Mouse (Mus musculus) limb, embryonic 13.5 days (tissue): ENCODE data around the gene Iars2. TPM values are rescaled to one million over a fixed set of nuclear protein-coding genes. Genes with fewer than 3 reads are reported as not detected.

Experiments used
- ATAC-seq: fragments of 200-750 bp; cut with Nextera tagmentation; 2 replicates; pipeline ENCODE4 v1.8.0; 2017; ENCODE audit warnings: low read depth, moderate number of reproducible peaks, moderate TSS enrichment; ENCODE audit not compliant: low FRiP score
- H3K27ac ChIP-seq: fragments of 300-500 bp; sonication (generic); 2 replicates; pipeline ENCODE4 v1.5.1; 2015; ENCODE audit warnings: inconsistent platforms, mild to moderate bottlenecking, moderate library complexity
- H3K27me3 ChIP-seq: fragments of 300-500 bp; sonication (generic); 2 replicates; pipeline ENCODE4 v1.6.1; 2015; ENCODE audit warnings: mild to moderate bottlenecking, inconsistent platforms
- H3K36me3 ChIP-seq: fragments of 300-500 bp; sonication (generic); 2 replicates; pipeline ENCODE4 v1.6.1; 2015; ENCODE audit warnings: inconsistent platforms, mild to moderate bottlenecking, moderate library complexity
- H3K4me1 ChIP-seq: fragments of 300-500 bp; sonication (generic); 2 replicates; pipeline ENCODE4 v1.6.1; 2015; ENCODE audit warnings: inconsistent platforms
- H3K4me2 ChIP-seq: fragments of 300-500 bp; sonication (generic); replicated peaks from 2 replicates; pipeline ENCODE4 v1.6.1; 2015; ENCODE audit warnings: inconsistent platforms, mild to moderate bottlenecking, moderate library complexity
- H3K4me3 ChIP-seq: fragments of 300-500 bp; sonication (generic); 2 replicates; pipeline ENCODE4 v1.5.1; 2015; ENCODE audit warnings: moderate library complexity, mild to moderate bottlenecking, inconsistent platforms
- H3K9ac ChIP-seq: fragments of 300-500 bp; sonication (generic); 2 replicates; pipeline ENCODE4 v1.6.1; 2015; ENCODE audit warnings: mild to moderate bottlenecking, inconsistent platforms
- H3K9me3 ChIP-seq: fragments of 300-500 bp; sonication (generic); 2 replicates; pipeline ENCODE4 v1.6.1; 2016; ENCODE audit warnings: inconsistent platforms
- WGBS: fragments of 180-500 bp; shearing (Covaris S2); methylation state at CpG from one replicate; pipeline ENCODE4 v1.1.7; 2015; 5-methylcytosine and 5-hydroxymethylcytosine counted together
- polyA plus RNA-seq: library from polyadenylated mRNA; unstranded; fragments of >200 nt; fragmentation: Nextera tagmentation; extraction: Ambion mirVana; gene quantifications from 2 replicates; pipeline ENCODE4 v1.2.1, GENCODE M21; 2015

Iars2 gene
- polyA plus RNA-seq, 1 experiment from 2014 or later = 25.8 TPM

DNA sequence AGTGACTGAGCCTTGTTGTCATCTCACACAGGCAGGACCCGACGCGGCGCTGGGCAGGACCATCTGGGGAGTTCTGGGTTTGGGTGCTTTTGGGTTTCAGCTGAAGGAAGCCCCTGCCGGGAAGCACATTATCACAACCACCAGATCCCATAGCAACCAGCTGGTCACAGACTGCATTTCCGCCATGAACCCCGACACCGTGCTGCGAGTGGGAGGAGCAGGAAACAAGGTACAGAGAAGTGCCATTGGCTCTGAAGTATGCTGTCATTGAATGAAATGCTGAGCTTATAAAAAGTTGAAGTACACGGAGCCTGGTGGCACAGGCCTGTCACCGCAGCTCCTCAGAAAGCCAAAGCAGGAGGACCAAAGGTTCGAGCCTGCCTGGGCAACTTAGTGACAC is 23.0 kb upstream of the Iars2 start:
- WGBS = 92% methylated on average over 12 of the region's 12 CpGs

DNA sequence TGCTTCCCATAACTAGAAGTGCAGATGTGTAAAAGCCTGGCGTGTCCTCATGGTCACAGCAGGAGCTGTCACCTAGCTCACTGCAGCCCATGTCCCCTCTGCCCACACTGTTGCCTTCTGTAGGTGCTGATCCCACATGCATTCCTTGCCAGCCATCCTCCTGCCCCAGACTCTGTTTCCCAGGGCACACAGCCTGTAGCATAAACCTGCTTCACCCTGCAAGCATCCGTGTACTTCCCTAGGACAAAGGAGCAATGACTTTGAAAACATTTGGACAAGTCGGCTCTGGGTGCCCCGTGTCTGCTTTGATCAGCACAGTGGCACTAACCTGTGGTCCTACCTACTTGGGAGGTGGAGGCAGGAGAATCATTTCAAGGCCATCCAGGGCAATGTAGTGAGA is 21.4 kb upstream of the Iars2 start:
- Histone ChIP-seq H3K9ac (no peak overlapping the region), H3K27ac (no peak overlapping the region), H3K4me1 (no peaks in the 10 kb centered on the region), H3K4me2 (no peak overlapping the region), H3K36me3 (peaks cover 95% of the 10 kb centered on the region), H3K4me3 (no peak overlapping the region), H3K9me3 (no peaks in the 10 kb centered on the region), H3K27me3 (no peaks in the 10 kb centered on the region)
- WGBS = 93% methylated on average over 4 of the region's 4 CpGs
- ATAC-seq = no peak

More for the DNA sequence above, 23.0 kb upstream of the Iars2 start:
- Histone ChIP-seq H3K36me3 (peaks cover 92% of the 10 kb centered on the region), H3K9me3 (no peaks in the 10 kb centered on the region), H3K4me2 (no peak overlapping the region), H3K4me3 (no peak overlapping the region), H3K27ac (no peak overlapping the region), H3K4me1 (no peaks in the 10 kb centered on the region), H3K27me3 (no peaks in the 10 kb centered on the region), H3K9ac (no peak overlapping the region)
- ATAC-seq = no peak

DNA sequence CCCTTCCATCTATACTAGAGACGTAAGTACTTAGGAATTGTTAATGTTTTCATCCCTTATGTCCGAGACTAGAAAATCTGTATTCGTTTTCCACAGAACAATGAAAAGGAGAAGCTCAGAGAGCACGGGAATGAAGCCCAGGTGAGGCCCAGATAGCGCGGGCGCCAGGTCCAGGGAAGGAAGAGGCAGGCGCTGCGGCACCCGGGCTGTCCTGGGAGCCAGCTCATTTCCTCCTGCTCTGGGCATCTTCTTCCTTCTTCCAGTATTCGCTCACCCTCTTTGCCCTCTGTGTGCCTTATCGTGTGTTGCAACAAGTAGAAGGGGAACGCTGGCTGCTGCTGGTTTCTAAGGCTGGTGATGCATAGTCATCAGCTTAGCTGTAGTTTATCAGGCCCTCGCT is 20.5 kb upstream of the Iars2 start:
- Histone ChIP-seq H3K9ac (no peak overlapping the region), H3K36me3 (peaks cover 96% of the 10 kb centered on the region), H3K4me2 (no peak overlapping the region), H3K4me1 (no peaks in the 10 kb centered on the region), H3K4me3 (no peak overlapping the region), H3K27me3 (no peaks in the 10 kb centered on the region), H3K27ac (no peak overlapping the region), H3K9me3 (no peaks in the 10 kb centered on the region)
- WGBS = 92% methylated on average over 14 of the region's 14 CpGs
- ATAC-seq = no peak

DNA sequence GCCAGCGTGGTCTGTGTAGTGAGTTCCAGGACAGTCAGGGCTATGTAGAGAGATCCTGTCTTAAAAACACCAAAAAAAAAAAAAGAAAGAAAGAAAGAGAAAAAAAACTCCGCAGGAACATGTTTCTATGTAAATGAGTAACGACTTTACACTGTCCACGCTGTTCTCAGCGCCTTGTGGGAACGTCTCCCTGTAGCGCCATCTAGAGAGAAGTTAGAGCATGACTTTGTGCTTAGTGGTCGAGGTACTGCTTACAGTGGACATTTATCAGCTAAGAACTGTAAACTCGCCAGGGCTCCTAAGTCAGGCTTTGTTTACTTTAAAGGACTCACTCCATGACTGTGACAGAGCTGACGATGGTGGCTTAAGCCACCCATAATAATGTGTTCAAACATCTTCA is 17.0 kb upstream of the Iars2 start:
- Histone ChIP-seq H3K9ac (no peak overlapping the region), H3K4me1 (no peaks in the 10 kb centered on the region), H3K27me3 (no peaks in the 10 kb centered on the region), H3K27ac (no peak overlapping the region), H3K9me3 (no peaks in the 10 kb centered on the region), H3K4me3 (no peak overlapping the region), H3K4me2 (no peak overlapping the region), H3K36me3 (peaks cover 98% of the 10 kb centered on the region)
- ATAC-seq = no peak
- WGBS = 79% methylated on average over 10 of the region's 10 CpGs

DNA sequence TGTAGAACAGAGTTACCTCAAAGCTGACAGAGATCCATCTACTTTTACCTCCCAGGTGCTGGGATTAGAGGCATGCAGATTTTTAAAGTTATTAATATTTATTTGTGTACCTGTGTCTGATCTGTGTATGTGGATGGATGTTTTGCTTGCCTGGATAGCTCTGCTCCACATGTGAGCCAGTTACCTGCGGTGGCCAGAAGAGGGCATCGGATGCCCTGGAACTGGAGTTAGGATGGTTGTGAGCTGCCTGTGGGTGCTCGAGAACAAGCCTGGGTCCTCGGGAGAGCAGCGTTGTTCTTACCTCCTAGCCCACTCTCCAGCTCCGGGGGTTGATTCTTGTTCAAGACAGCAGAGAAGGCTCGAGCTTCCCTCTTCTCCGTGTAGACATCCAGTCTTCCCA is 14.2 kb upstream of the Iars2 start:
- peaks cover 93% of the 10 kb centered on the region for H3K36me3 ChIP-seq
- H3K4me2 ChIP-seq = no peak overlapping the region
- H3K27me3 ChIP-seq = no peaks in the 10 kb centered on the region
- 82% methylated on average over 8 of the region's 8 CpGs for WGBS
- H3K27ac ChIP-seq = no peak overlapping the region
- H3K4me3 ChIP-seq = no peak overlapping the region
- no peak overlapping the region for H3K9ac ChIP-seq
- no peaks in the 10 kb centered on the region for H3K9me3 ChIP-seq
- no peaks in the 10 kb centered on the region for H3K4me1 ChIP-seq
- no peak for ATAC-seq

DNA sequence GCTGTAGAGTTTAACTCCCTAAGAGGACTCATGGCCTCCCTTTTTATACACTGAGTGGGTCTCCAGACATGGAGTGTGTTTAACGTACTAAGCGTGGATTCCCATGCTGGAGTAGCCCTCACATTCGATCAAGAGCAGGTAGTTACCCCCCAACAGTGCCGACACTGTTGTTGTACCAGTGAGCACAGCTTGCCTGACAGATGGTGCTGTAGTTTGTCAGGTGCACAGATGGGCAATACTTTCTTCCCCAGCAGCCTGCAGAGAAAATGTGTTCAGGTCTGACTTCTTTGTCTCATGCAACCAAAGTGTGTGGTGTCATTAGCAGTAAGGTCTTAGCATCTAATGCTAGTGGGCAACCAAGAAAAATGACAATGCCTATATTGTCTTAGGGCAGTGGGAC is 13.2 kb upstream of the Iars2 start:
- H3K36me3 ChIP-seq = peaks cover 87% of the 10 kb centered on the region

DNA sequence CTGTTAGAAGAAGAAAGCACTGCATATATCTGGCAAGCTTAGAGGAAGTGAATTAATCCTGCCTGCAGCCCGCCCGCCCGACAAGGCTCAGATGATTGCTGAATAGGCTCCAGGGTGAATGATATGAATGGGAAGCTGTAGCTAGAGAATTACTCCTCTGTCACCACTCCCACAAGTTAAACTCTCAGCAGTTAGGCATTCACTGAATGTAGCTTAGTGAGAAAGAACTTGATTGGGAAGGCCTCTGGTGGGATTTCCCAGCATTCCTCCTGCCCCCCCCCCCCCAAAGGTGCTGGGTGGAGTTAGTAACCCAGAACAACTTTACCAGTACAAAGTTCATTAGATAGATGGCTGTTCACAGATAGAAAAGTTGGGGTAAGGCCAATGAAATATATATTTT is 7.3 kb upstream of the Iars2 start:
- Histone ChIP-seq H3K4me3 (no peak overlapping the region), H3K27ac (no peak overlapping the region), H3K4me2 (no peak overlapping the region), H3K36me3 (peaks cover 30% of the 10 kb centered on the region), H3K27me3 (no peaks in the 10 kb centered on the region), H3K9me3 (no peaks in the 10 kb centered on the region), H3K4me1 (peaks cover 15% of the 10 kb centered on the region), H3K9ac (no peak overlapping the region)
- ATAC-seq = no peak
- 69% methylated on average over 3 of the region's 3 CpGs for WGBS

More for the DNA sequence above, 13.2 kb upstream of the Iars2 start:
- H3K9me3 ChIP-seq = no peaks in the 10 kb centered on the region
- H3K4me3 ChIP-seq = no peak overlapping the region
- H3K27ac ChIP-seq = no peak overlapping the region
- H3K4me2 ChIP-seq = no peak overlapping the region
- ATAC-seq = no peak
- H3K27me3 ChIP-seq = no peaks in the 10 kb centered on the region
- no peak overlapping the region for H3K9ac ChIP-seq
- H3K4me1 ChIP-seq = no peaks in the 10 kb centered on the region
- WGBS = 97% methylated on average over 4 of the region's 4 CpGs

DNA sequence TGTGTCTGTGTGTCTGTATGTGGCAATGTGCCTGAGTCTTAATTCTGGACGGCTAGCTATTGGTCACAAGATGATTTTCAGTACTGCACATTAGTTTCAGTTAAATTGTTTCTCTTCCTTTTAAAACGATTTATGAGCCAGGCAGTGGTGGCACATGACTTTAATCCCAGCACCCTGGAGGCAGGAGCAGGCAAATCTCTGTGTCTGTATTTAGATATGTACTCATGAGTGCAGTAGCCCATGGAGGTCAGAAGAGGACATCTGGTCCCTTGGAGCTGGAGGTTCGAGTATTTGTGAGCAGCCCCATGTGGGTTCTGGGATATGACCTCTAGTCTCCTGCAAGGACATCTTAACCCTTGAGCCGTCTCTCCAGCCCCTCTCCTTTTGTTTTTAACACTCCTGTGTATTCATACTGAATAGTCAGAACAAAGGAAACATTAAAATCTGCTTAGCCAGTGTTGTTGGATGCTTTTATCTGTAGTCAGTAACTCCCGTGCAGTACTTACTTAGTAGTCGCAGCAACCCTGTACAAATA is 6.1 kb upstream of the Iars2 start:
- Histone ChIP-seq H3K9ac (no peak overlapping the region), H3K4me3 (no peak overlapping the region), H3K27me3 (no peaks in the 10 kb centered on the region), H3K4me1 (peaks cover 15% of the 10 kb centered on the region), H3K9me3 (no peaks in the 10 kb centered on the region), H3K27ac (no peak overlapping the region), H3K36me3 (peaks cover 17% of the 10 kb centered on the region), H3K4me2 (no peak overlapping the region)
- WGBS = 79% methylated on average over 6 of the region's 6 CpGs
- ATAC-seq = no peak

DNA sequence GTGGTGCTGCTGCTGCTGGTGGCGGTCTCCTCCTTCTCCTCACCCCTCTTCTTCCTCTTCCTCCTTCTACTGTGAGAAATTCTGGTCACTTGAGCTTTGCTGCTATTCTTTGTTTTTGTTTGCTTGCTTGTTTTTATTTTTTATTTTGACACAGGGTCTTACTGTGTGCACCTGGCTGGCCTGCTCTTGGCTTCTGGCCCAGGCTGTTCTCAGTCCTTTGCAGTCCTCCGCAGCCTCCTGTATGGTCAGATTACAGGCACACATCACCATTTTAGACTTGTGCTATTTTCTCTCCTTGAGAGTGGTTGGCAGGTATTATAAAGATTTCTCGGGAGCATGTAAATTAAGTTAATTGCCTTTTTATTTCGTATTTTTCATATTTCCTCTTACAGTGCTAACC is 4.9 kb upstream of the Iars2 start:
- no peaks in the 10 kb centered on the region for H3K27me3 ChIP-seq
- H3K36me3 ChIP-seq = peaks cover 10% of the 10 kb centered on the region; the same call in 1 of the 2 replicates
- H3K4me2 ChIP-seq = no peak overlapping the region
- no peak overlapping the region for H3K4me3 ChIP-seq
- ATAC-seq = no peak
- no peak overlapping the region for H3K27ac ChIP-seq
- 84% methylated on average over 4 of the region's 4 CpGs for WGBS
- no peak overlapping the region for H3K9ac ChIP-seq
- H3K9me3 ChIP-seq = no peaks in the 10 kb centered on the region
- H3K4me1 ChIP-seq = peaks cover 15% of the 10 kb centered on the region

DNA sequence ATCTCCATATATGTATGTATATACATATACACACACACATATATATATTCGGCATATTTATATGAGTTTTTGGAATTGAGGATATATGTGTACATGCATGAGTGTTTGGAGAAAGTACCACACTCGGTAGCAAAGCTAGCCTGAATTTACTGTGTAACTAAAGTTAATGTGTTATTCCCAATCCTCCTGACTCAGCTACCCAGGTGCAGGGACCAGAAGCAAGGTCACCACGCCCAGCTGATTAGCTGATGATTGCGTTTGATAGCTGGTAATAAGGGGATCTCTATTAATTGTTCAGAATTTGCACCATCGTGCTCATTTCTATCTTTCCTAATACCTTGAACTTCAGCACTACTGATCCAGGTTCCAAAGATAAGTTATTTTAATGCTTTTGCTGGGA is 4.5 kb upstream of the Iars2 start:
- Histone ChIP-seq H3K4me2 (no peak overlapping the region; the same call in 1 of the 2 replicates), H3K9ac (no peak overlapping the region), H3K36me3 (peaks cover 7% of the 10 kb centered on the region; the same call in 1 of the 2 replicates), H3K9me3 (no peaks in the 10 kb centered on the region), H3K27ac (no peak overlapping the region), H3K4me1 (peaks cover 15% of the 10 kb centered on the region), H3K4me3 (no peak overlapping the region), H3K27me3 (no peaks in the 10 kb centered on the region)
- no peak for ATAC-seq
- 91% methylated on average over 5 of the region's 5 CpGs for WGBS

DNA sequence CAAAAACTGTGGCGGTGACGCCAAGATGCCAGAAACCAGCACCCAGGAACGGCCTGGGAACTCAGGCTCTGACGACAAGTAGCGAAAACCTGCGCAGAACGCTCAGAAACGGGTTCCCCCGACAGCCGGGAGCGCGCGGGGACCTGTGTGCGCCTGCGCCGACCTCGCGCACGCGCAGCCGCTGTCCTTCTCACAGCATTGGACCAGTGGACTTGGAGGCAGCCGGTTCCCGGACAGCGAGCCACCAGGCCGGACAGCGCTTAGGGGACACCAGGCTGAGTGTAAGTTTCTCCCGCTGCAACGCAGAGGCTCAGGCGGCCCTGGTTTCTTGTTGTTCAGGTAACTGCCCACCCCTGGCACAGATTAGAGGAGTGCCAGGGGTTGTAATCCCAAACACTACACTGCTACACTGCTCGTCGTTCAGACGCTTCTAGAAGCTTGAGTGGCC is 2.8 kb upstream of the Iars2 start, which contains the start of gene Bpnt1:
Gene Bpnt1 (plus strand): TSS at position 167 of the 448 bp plus-strand sequence.
- H3K4me2 ChIP-seq = peak within 1 kb of the TSS; percentile 75
- peaks cover 3% of the 10 kb centered on the region for H3K36me3 ChIP-seq
- peak within 1 kb of the TSS; percentile 65 for H3K4me3 ChIP-seq
- peak within 1 kb of the TSS; percentile 77 for H3K9ac ChIP-seq
- peak; percentile 86 for ATAC-seq
- peak within 1 kb of the TSS; percentile 72; the same call in 1 of the 2 replicates for H3K27ac ChIP-seq
- no peaks in the 10 kb centered on the region for H3K27me3 ChIP-seq
- WGBS = under 1% methylated on average over 32 of the region's 32 CpGs
- H3K9me3 ChIP-seq = no peaks in the 10 kb centered on the region
- peaks cover 21% of the 10 kb centered on the region for H3K4me1 ChIP-seq

DNA sequence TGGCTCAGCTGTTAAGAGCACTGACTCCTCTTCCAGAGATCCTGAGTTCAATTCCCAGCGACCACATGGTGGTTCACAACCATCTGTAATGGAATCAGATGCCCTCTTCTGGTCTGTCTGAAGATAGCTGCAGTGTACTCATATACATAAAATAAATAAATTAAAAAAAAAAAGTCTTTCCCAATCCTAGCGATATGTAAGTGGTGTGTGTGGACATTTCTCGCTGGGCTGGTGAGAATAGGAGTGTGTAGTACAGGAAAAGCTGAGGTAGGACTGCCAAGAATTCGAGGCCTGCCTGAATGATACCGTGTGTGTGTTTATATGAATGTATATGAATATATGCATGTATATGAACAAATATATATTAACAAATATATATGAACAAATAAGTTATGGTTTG is 2.2 kb upstream of the Iars2 start:
- H3K27me3 ChIP-seq = no peaks in the 10 kb centered on the region
- no peak overlapping the region for H3K9ac ChIP-seq
- peak overlapping the region; percentile 75 for H3K4me2 ChIP-seq
- H3K4me1 ChIP-seq = peaks cover 21% of the 10 kb centered on the region
- ATAC-seq = no peak
- H3K36me3 ChIP-seq = peaks cover 9% of the 10 kb centered on the region
- H3K4me3 ChIP-seq = peak overlapping the region; percentile 65
- WGBS = 52% methylated on average over 5 of the region's 5 CpGs
- H3K27ac ChIP-seq = no peak overlapping the region
- H3K9me3 ChIP-seq = no peaks in the 10 kb centered on the region

DNA sequence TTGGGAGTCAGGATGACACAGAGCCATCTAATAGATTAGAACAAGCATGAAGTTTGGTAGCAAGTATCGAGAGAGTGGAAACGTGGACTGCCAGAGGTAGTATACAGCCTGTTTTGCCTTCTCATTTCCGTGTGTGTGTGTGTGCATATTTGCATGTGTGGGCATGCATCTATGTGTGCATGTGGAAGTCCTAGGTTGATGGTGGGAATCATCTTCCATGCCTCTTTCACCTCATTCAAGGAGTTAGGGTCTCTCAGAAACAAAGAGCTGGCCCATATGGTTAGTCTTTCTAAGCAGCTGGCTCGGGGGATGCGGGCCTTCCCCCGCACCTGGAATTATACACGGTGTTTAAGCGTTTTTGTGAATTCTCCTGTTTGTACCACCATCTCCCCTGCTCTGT is 655 bp upstream of the Iars2 start:
- 94% methylated on average over 8 of the region's 8 CpGs for WGBS
- no peak for ATAC-seq
- peaks cover 22% of the 10 kb centered on the region for H3K36me3 ChIP-seq
- no peaks in the 10 kb centered on the region for H3K9me3 ChIP-seq
- H3K9ac ChIP-seq = no peak overlapping the region
- peak overlapping the region; percentile 64 for H3K4me2 ChIP-seq
- no peaks in the 10 kb centered on the region for H3K27me3 ChIP-seq
- no peak overlapping the region for H3K27ac ChIP-seq
- H3K4me1 ChIP-seq = peaks cover 21% of the 10 kb centered on the region
- H3K4me3 ChIP-seq = peak overlapping the region; percentile 96; the same call in 1 of the 2 replicates
